Mouse (Mus musculus) cerebellum, postnatal 10 days (tissue): ENCODE measurements around the gene BC030867.

Source experiments
- DNase-seq, 2 experiments: peaks; one replicate each; pipeline ENCODE4 v3.0.0; 2021; ENCODE audit warnings: mixed read lengths in 2 of 2

Gene BC030867

GRCm38 (mm10) chr11:102294416-102294815, 45.7 kb downstream of the BC030867 start:
- no peak for DNase-seq

- peak; percentile 52 to 56 for DNase-seq
These were observed 46.4 kb downstream of the BC030867 start for GRCm38 (mm10) chr11:102294887-102295597.

GRCm38 (mm10) chr11:102295598-102296471, 47.2 kb downstream of the BC030867 start:
- DNase-seq: peak; percentile 76 to 78

- DNase-seq: peak; percentile 98 to 99
These were observed 48.1 kb downstream of the BC030867 start, which contains the start of gene Atxn7l3 for GRCm38 (mm10) chr11:102296491-102297472. TSS of gene Atxn7l3 (minus strand) at chr11:102296631.

- no peak for DNase-seq
These were observed 49.2 kb downstream of the BC030867 start for GRCm38 (mm10) chr11:102297577-102298556.

- peak; percentile 81 to 86 for DNase-seq
These were observed 51.2 kb downstream of the BC030867 start for GRCm38 (mm10) chr11:102299839-102300238.

GRCm38 (mm10) chr11:102304141-102304540, 55.5 kb downstream of the BC030867 start:
- peak in 1 of 2 experiments; percentile 13 for DNase-seq

GRCm38 (mm10) chr11:102305359-102305758, 56.7 kb downstream of the BC030867 start:
- DNase-seq: peak in 1 of 2 experiments; percentile 20

- DNase-seq: peak in 1 of 2 experiments; percentile 19
These were observed 59.4 kb downstream of the BC030867 start for GRCm38 (mm10) chr11:102308104-102308503.

- peak; percentile 97 for DNase-seq
These were observed 60.3 kb downstream of the BC030867 start for GRCm38 (mm10) chr11:102308979-102309378.

- DNase-seq: peak in 1 of 2 experiments; percentile 37
These were observed 61.3 kb downstream of the BC030867 start for GRCm38 (mm10) chr11:102309821-102310617.

GRCm38 (mm10) chr11:102310768-102311695, 62.4 kb downstream of the BC030867 start:
- DNase-seq: peak in 1 of 2 experiments; percentile 47

GRCm38 (mm10) chr11:102311966-102312365, 63.3 kb downstream of the BC030867 start:
- no peak for DNase-seq

GRCm38 (mm10) chr11:102312586-102312985, 63.9 kb downstream of the BC030867 start:
- no peak for DNase-seq

GRCm38 (mm10) chr11:102314321-102314720, 65.6 kb downstream of the BC030867 start:
- DNase-seq: no peak
